Mouse (Mus musculus) urinary bladder, postnatal 14 days (tissue): ENCODE measurements at regions not wholly inside any gene's neighbourhood (a gene's known extent, or its start where the extent isn't known, plus 50 kb on each side); places are given as distances from the start of the nearest gene placed in this dataset.

ENCODE experiments used
- DNase-seq: peaks from one replicate; pipeline ENCODE4 v3.0.0; 2021; ENCODE audit warnings: low spot score

DNA sequence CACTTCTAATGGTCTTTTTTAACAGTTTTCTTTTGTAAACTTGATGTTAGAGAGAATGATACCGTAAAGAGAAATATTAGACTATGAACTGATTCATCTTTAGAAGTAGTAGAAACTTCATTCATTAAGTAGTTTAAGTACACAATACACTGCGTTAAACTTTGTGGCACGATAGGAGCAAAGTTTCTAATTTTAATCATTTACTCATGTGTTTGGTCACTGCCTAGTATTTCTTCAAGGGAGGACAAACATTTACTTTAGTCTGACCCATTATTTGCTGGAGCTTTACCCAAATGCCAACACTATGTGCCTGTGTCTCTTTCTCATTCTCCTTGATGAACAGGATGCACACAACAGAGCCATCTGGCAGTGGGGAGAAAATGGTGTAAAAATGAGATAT, 200.6 kb downstream of the Chm start:
- no peak for DNase-seq

DNA sequence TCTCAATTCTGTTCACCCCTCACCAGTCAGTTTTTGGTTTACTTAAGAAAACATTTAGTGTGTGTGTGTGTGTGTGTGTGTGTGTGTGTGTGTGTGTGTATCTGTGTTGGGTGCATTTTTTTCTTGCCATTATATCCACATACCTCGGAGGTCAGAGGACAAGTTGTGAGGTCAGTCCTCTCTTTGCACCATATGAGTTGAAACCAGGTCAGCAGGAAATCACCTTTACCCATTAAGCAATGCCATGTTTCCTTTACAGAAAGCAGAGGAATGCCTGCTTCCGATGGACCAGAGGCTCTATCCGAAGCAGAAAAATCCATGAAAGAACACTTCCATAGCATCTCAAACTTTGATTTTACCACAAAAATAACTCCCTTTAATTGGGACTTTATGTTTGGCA, 201.2 kb downstream of the Chm start:
- no peak for DNase-seq

DNA sequence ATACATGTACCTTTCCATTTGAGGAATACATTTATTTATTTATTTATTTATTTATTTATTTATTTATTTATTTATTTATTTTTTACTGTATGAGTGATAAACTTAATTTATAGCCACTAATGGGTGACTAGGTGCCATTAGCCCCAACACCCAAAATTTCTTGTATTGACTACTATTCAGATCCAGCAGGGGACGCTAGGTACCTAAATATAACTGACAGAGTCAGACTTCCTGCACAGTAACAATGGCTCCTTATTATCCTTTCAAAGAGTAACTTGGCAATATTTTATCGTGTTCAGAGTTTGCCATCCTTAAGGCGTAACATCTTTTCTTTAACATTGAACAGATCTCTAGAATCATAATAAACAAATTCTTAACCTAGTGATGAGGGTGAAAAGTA, 206.7 kb downstream of the Chm start:
- peak; percentile 3 for DNase-seq

DNA sequence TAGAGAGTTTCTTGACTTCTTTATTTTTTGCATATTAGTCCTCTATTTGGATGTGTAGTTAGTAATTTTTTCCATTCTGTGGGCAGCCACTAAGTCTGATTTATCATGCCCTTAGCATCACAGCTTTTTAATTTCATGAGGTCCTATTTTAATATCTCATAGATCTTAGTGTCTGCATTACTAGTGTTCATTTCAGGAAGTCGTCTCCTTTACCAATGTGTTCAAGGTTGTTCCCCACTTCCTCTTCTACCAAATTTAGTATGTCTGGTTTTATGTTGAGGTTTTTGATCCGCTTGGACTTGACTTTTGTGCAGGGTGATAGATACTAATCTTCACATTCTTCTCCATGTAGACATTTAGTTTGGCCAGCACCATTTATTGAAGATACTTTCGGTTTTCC, 221.2 kb downstream of the Chm start:
- no peak for DNase-seq

DNA sequence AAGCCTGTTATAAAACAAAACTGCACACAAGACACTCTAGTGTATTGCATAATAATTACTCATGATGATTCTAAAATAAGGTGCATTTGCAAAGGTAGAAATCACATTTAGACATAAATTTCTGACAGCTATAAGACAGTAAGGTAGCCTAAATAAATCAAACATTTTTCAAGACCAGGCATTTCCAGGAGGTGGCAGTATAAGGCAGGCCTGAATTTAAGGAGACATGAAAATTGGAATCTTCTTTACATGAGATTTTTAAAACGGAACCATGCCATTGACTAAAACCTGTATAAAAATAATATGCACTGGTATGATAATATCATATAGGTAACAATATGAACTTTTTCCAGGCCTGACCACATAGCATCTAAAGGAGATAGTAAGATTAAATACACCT, 235.5 kb downstream of the Chm start:
- no peak for DNase-seq

DNA sequence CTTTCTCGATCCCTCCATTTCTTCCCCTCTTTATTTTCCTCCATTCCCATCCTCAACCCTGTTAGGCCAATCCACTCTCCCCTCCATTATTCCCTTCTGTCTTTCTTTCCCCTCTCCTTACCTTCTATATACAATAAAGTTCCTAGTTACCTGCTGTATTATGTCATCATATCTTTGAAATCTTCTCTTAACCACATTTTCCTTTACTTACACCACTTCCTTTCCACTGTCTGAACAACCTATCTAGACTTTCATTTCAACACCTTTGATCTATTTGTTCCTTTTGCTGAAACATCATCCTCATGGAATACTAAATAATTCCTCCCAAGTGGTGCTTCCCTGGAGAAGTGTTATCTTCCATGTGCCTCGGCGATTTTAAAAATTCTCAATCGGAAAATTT, 237.8 kb downstream of the Chm start:
- DNase-seq = no peak

- DNase-seq = no peak
Measured at GRCm38 (mm10) chrX:112925542-112926182, 227.2 kb upstream of the Pof1b start.

DNA sequence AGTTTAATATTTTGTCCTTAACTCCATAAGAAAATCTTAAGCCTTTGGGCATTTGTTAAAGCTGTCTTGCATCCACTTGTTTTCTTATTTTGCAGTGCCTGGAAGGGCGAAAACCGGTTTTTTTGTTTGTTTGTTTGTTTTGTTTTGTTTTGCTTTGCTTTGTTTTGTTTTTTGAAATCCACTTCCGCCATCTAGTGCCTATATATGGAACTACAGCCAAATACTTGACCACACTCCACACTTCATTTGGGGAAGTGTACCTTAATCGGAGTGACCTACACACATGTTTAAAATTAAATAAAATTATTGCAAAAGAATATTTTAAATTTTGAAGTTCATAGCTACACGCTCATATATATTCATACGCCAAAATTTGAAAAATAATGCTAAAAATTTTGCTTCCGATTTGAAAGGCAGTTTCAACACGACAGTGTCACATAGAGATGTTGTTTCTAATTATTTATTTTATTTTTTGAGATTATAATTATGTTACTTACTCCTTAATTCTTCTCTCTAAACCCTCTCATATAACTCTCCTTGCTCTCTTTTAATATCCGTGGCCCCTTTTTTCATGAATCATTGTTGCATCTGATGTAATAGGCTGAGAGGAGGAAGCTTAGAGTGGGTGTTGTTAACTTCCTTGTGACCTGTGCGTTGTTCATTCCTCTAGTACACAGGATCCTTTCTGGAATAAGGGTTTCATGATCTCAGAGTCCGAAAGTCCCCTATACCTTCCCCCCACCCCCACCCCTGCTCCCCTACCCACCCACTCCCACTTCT, 205.4 kb upstream of the Pof1b start:
- no peak for DNase-seq

- no peak for DNase-seq
Measured at GRCm38 (mm10) chrX:112886539-112886938, 188.1 kb upstream of the Pof1b start.
